Mouse (Mus musculus): ENCODE results near the gene Iqcf3. TPM values are rescaled to one million over a fixed set of nuclear protein-coding genes. Genes with fewer than 3 reads are reported as not detected.
"Not testable (repeated sequence)": the region's sequence is repeated elsewhere in the genome, so short reads cannot be mapped to it uniquely, and the experiment has no call there.

Gene Iqcf3
- total RNA-seq (2021) = not detected
- long read RNA-seq, experiment 1 = 0 reads
- long read RNA-seq, experiment 2 = 0 reads

- DNase-seq = no peak
Measured at GRCm38 (mm10) chr9:106561531-106561930, at the start of gene Iqcf3. Gene Iqcf3, minus strand, starts transcription at chr9:106561631.

- DNase-seq = no peak
Measured at GRCm38 (mm10) chr9:106610727-106611126, 49.3 kb upstream of the Iqcf3 start.

GRCm38 (mm10) chr9:106600546-106600945, 39.1 kb upstream of the Iqcf3 start:
- no peak for DNase-seq

- DNase-seq = no peak
Measured at GRCm38 (mm10) chr9:106598466-106598865, 37.0 kb upstream of the Iqcf3 start.

- DNase-seq = no peak
Measured at GRCm38 (mm10) chr9:106595836-106596235, 34.4 kb upstream of the Iqcf3 start.

- DNase-seq = not testable (repeated sequence)
Measured at GRCm38 (mm10) chr9:106595402-106595801, 34.0 kb upstream of the Iqcf3 start.

GRCm38 (mm10) chr9:106592158-106592557, 30.7 kb upstream of the Iqcf3 start:
- DNase-seq = no peak

- no peak for DNase-seq
Measured at GRCm38 (mm10) chr9:106582552-106582951, 21.1 kb upstream of the Iqcf3 start.

- no peak for DNase-seq
Measured at GRCm38 (mm10) chr9:106580016-106580415, 18.6 kb upstream of the Iqcf3 start.

- no peak for DNase-seq
Measured at GRCm38 (mm10) chr9:106576112-106576511, 14.7 kb upstream of the Iqcf3 start.

- no peak for DNase-seq
Measured at GRCm38 (mm10) chr9:106573366-106573765, 11.9 kb upstream of the Iqcf3 start.

- no peak for DNase-seq
Measured at GRCm38 (mm10) chr9:106572186-106572585, 10.8 kb upstream of the Iqcf3 start.

- DNase-seq = no peak
Measured at GRCm38 (mm10) chr9:106570896-106571295, 9.5 kb upstream of the Iqcf3 start, which contains the start of gene Iqcf4. Gene Iqcf4, minus strand, starts transcription at chr9:106570996.

- DNase-seq = peak; percentile 7
Measured at GRCm38 (mm10) chr9:106566437-106566836, 5.0 kb upstream of the Iqcf3 start.

GRCm38 (mm10) chr9:106564025-106564424, 2.6 kb upstream of the Iqcf3 start:
- DNase-seq = no peak

GRCm38 (mm10) chr9:106562291-106562690, 860 bp upstream of the Iqcf3 start:
- DNase-seq = no peak

- no peak for DNase-seq
Measured at GRCm38 (mm10) chr9:106534975-106535374, 26.5 kb downstream of the Iqcf3 start.

GRCm38 (mm10) chr9:106534296-106534695, 27.1 kb downstream of the Iqcf3 start:
- DNase-seq = no peak

GRCm38 (mm10) chr9:106531833-106532232, 29.6 kb downstream of the Iqcf3 start:
- DNase-seq = no peak

- no peak for DNase-seq
Measured at GRCm38 (mm10) chr9:106519909-106520308, 41.5 kb downstream of the Iqcf3 start.

- DNase-seq = no peak
Measured at GRCm38 (mm10) chr9:106519433-106519832, 42.0 kb downstream of the Iqcf3 start.

GRCm38 (mm10) chr9:106514273-106514672, 47.2 kb downstream of the Iqcf3 start, which contains the start of gene Iqcf5:
Gene Iqcf5, plus strand, starts transcription at chr9:106514573.
- no peak for DNase-seq

- no peak for DNase-seq
Measured at GRCm38 (mm10) chr9:106513566-106513965, 47.9 kb downstream of the Iqcf3 start.

- DNase-seq = no peak
Measured at GRCm38 (mm10) chr9:106512729-106513450, 48.5 kb downstream of the Iqcf3 start.

All from gastrocnemius, postnatal 25 days (tissue).